Mouse (Mus musculus) heart, embryonic 15.5 days (tissue): ENCODE data around the gene Emc6. TPM values are rescaled to one million over a fixed set of nuclear protein-coding genes. Genes with fewer than 3 reads are reported as not detected.

Experiments used
- polyA plus RNA-seq: library from polyadenylated mRNA; unstranded; fragments of >200 nt; fragmentation: Nextera tagmentation; extraction: Ambion mirVana; gene quantifications from 2 replicates; pipeline ENCODE4 v1.2.1, GENCODE M21; 2015

Gene Emc6
- polyA plus RNA-seq, 1 experiment from 2014 or later, result 98.9 TPM

Other genes starting within 250 kb of the Emc6 start
- 3.8 and 11.6 TPM in 2 replicates for gene Atp2a3, start 215.9 kb downstream of the Emc6 start, polyA plus RNA-seq
- gene P2rx1, start 177.9 kb downstream of the Emc6 start, polyA plus RNA-seq, result 1.7 and 2.9 TPM in 2 replicates
- 2.7 and 4.0 TPM in 2 replicates for gene Camkk1, start 158.0 kb downstream of the Emc6 start, polyA plus RNA-seq
- gene Ncbp3, start 129.3 kb downstream of the Emc6 start, polyA plus RNA-seq, result 9.5 and 10.1 TPM in 2 replicates
- gene Itgae, start 86.5 kb downstream of the Emc6 start, polyA plus RNA-seq, result 0.30 and 1.8 TPM in 2 replicates
- 10.0 and 11.4 TPM in 2 replicates for gene Haspin, start 38.7 kb downstream of the Emc6 start, polyA plus RNA-seq
- gene P2rx5, start 16.6 kb downstream of the Emc6 start, polyA plus RNA-seq, result 2.0 TPM in 2 replicates
- 222 and 231 TPM in 2 replicates for gene Tax1bp3, start within 50 bp of the Emc6 start, polyA plus RNA-seq
- gene Ctns, start 22.0 kb upstream of the Emc6 start, polyA plus RNA-seq, result 12.5 and 13.2 TPM in 2 replicates
- gene Shpk, start 22.4 kb upstream of the Emc6 start, polyA plus RNA-seq, result 0.76 and 1.1 TPM in 2 replicates
- gene Trpv1, start 57.3 kb upstream of the Emc6 start, polyA plus RNA-seq, result 0.06 and 0.11 TPM in 2 replicates
- 0.11 TPM in 2 replicates for gene Trpv3, start 90.4 kb upstream of the Emc6 start, polyA plus RNA-seq
- 0.29 and 0.72 TPM in 2 replicates for gene Aspa, start 152.6 kb upstream of the Emc6 start, polyA plus RNA-seq
- gene Gm49340, start 152.7 kb upstream of the Emc6 start, polyA plus RNA-seq, result not detected in 2 replicates
- not detected in 2 replicates for gene Spata22, start 152.7 kb upstream of the Emc6 start, polyA plus RNA-seq
- not detected in 2 replicates for gene Olfr20, start 173.7 kb upstream of the Emc6 start, polyA plus RNA-seq
- not detected in 2 replicates for gene Olfr376, start 194.2 kb upstream of the Emc6 start, polyA plus RNA-seq
- not detected in 2 replicates for gene Olfr1, start 222.6 kb upstream of the Emc6 start, polyA plus RNA-seq